Mouse (Mus musculus): ENCODE results near the gene Vangl2. TPM values are rescaled to one million over a fixed set of nuclear protein-coding genes. Genes with fewer than 3 reads are reported as not detected.

Gene Vangl2
- total RNA-seq (2014; rRNA removed) (0.20 and 0.28 TPM in 2 replicates), polyA plus RNA-seq (2012; rRNA removed) (0.49 and 0.55 TPM in 2 replicates)

DNA sequence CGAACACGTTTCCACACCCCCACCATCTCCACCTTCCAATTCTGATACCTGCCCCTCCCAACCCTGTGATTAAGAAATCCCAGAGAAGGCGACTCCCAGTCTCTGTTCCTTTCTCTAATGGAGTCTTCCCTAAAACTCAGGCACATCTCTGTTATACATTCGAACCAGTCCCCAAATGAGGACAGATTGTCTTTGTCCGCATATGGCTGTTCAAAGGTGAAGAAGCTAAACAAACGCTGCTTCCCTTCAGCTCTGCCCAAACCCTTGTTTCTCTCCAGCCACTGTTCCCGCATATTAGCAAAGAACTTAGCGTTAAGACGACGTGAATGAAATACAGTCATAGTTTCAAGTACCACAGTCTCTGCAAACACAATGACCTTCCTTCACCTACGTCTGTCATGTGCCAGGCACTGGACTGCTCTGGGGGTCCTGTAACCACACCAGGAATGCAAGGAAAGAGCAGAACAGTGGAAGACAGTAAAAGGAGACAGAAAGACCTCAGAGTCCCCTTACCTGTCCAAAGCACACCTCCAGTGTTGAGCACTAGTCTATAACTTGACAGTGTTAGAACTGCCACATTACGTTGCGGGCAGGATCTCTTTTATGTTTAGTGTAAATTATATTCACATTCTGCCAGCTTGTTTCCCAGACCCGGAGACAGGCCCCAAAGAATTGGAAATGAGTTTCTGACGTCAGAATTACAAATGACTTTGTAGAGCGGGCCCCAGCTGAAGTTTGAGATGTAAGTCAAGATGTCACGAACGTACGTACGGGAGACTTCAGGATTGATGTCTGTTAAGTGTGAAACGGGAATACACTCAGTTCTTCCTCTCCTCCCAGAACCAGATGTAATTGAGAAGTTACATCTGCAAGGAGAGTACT, at the start of gene Vangl2:
Gene Vangl2, minus strand, starts transcription at position 51 of the 882 bp plus-strand sequence.
- TF ChIP-seq POLR2A (IDR thresholded peaks at IDR 0.05; ENCODE audit: extremely low read depth, insufficient read depth, low read length) = no peak
- no peak for TF ChIP-seq CTCF (IDR thresholded peaks at IDR 0.05; ENCODE audit: low read depth, low read length)
- 87% methylated on average over 21 of the region's 21 CpGs for WGBS
- Histone ChIP-seq H3K4me1 (ENCODE audit: control insufficient read depth, insufficient read depth, low read length) (no peaks in the 10 kb centered on the region), H3K36me3 (ENCODE audit: control insufficient read depth, insufficient read depth, low read length) (no peaks in the 10 kb centered on the region), H3K9ac (ENCODE audit: low read depth, low read length) (peak within 1 kb of the TSS; percentile 69), H3K27ac (replicated peaks; ENCODE audit: insufficient read depth, low read depth, low read length) (no peak within 1 kb of the TSS), H3K4me3 (ENCODE audit: insufficient read depth, low read depth, low read length) (peak within 1 kb of the TSS; percentile 70; the same call in 1 of the 2 replicates), H3K79me2 (ENCODE audit: control insufficient read depth, insufficient read depth, low read length) (no peaks in the 10 kb centered on the region), H3K27me3 (ENCODE audit: control insufficient read depth, insufficient read depth, low read length) (no peaks in the 10 kb centered on the region)
- no peak for DNase-seq (ENCODE audit: extremely low read depth, low read depth, low spot score)

DNA sequence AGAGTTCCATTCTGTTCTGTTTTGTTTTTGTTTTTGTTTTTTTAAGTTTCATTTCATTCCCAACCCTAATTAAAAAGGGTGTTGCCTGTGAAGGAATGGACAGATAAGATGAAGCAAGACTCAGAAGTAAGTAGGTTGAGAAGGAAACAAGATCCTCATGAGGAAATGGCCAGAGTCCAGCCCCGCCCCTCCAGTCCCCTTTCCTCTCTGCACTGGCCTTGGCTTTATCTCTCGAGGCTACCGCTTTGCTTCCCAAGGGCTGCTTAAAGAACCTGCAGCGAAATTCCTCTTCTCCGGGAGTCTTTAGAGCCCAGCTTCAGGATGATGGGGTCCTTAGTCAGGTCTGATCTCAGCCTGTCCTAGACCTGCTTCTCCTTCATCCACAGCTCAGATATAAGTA, 49.7 kb upstream of the Vangl2 start:
- Histone ChIP-seq H3K9ac (ENCODE audit: low read depth, low read length) (peak overlapping the region; percentile 28; the same call in 1 of the 2 replicates), H3K36me3 (ENCODE audit: control insufficient read depth, insufficient read depth, low read length) (peaks cover 44% of the 10 kb centered on the region), H3K4me3 (ENCODE audit: insufficient read depth, low read depth, low read length) (no peak overlapping the region), H3K79me2 (ENCODE audit: control insufficient read depth, insufficient read depth, low read length) (peaks cover 9% of the 10 kb centered on the region; the same call in 1 of the 2 replicates), H3K27ac (replicated peaks; ENCODE audit: insufficient read depth, low read depth, low read length) (no peak overlapping the region), H3K4me1 (ENCODE audit: control insufficient read depth, insufficient read depth, low read length) (peaks cover 5% of the 10 kb centered on the region; the same call in 1 of the 2 replicates), H3K27me3 (ENCODE audit: control insufficient read depth, insufficient read depth, low read length) (no peaks in the 10 kb centered on the region)
- no peak for DNase-seq (ENCODE audit: extremely low read depth, low read depth, low spot score)
- TF ChIP-seq POLR2A (IDR thresholded peaks at IDR 0.05; ENCODE audit: extremely low read depth, insufficient read depth, low read length) (no peak), CTCF (IDR thresholded peaks at IDR 0.05; ENCODE audit: low read depth, low read length) (no peak)
- 75% methylated on average over 5 of the region's 5 CpGs for WGBS

DNA sequence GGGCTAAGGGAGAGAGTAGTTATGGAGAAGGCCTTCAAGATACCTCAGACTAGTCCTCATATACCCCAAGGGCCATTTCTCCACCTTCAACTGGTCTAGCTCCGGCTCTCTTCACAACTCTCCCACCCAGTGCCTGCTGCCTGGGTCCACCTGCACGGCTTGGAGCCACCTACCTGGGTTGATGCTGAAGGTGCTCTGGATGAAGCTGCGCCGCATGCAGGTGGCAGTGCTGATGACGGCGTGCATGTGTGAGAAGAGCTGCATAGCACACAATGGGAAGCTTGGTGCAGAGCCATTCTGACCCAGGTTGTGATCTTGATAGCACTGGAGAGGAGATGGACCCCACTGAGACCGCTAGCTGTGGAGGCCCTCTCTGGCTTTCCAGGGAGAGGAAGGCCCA, 44.4 kb upstream of the Vangl2 start:
- H3K4me3 ChIP-seq (ENCODE audit: insufficient read depth, low read depth, low read length) = no peak overlapping the region
- peaks cover 57% of the 10 kb centered on the region for H3K36me3 ChIP-seq (ENCODE audit: control insufficient read depth, insufficient read depth, low read length)
- no peak overlapping the region for H3K27ac ChIP-seq (replicated peaks; ENCODE audit: insufficient read depth, low read depth, low read length)
- no peaks in the 10 kb centered on the region for H3K79me2 ChIP-seq (ENCODE audit: control insufficient read depth, insufficient read depth, low read length)
- H3K9ac ChIP-seq (ENCODE audit: low read depth, low read length) = no peak overlapping the region
- no peaks in the 10 kb centered on the region for H3K27me3 ChIP-seq (ENCODE audit: control insufficient read depth, insufficient read depth, low read length)
- WGBS = 98% methylated on average over 7 of the region's 7 CpGs
- no peak for DNase-seq (ENCODE audit: extremely low read depth, low read depth, low spot score)
- no peak for TF ChIP-seq CTCF (IDR thresholded peaks at IDR 0.05; ENCODE audit: low read depth, low read length)
- TF ChIP-seq POLR2A (IDR thresholded peaks at IDR 0.05; ENCODE audit: extremely low read depth, insufficient read depth, low read length) = no peak
- H3K4me1 ChIP-seq (ENCODE audit: control insufficient read depth, insufficient read depth, low read length) = no peaks in the 10 kb centered on the region

DNA sequence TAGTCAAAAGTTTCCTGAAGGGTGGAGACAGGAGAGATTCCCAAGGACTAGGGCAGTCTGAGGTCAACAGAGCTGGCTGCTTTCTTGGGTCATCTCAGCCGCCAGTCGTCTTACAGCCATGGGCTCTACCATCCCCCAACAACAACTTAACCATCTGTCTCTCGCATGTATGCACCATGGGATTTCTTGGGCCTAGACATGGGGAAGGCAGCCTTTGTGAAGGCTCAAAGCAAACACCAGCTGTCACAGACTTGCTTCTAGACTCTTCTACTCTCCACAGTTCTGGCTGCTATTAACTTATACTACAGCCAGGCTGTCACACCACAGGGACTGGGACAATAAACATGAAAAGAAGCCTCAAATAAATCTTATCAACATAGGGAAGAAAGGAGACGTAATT, 43.3 kb upstream of the Vangl2 start:
- H3K27ac ChIP-seq (replicated peaks; ENCODE audit: insufficient read depth, low read depth, low read length) = no peak overlapping the region
- H3K27me3 ChIP-seq (ENCODE audit: control insufficient read depth, insufficient read depth, low read length) = no peaks in the 10 kb centered on the region
- no peaks in the 10 kb centered on the region for H3K4me1 ChIP-seq (ENCODE audit: control insufficient read depth, insufficient read depth, low read length)
- no peak for TF ChIP-seq POLR2A (IDR thresholded peaks at IDR 0.05; ENCODE audit: extremely low read depth, insufficient read depth, low read length)
- TF ChIP-seq CTCF (IDR thresholded peaks at IDR 0.05; ENCODE audit: low read depth, low read length) = no peak
- H3K79me2 ChIP-seq (ENCODE audit: control insufficient read depth, insufficient read depth, low read length) = no peaks in the 10 kb centered on the region
- H3K9ac ChIP-seq (ENCODE audit: low read depth, low read length) = no peak overlapping the region
- peaks cover 61% of the 10 kb centered on the region for H3K36me3 ChIP-seq (ENCODE audit: control insufficient read depth, insufficient read depth, low read length)
- no peak overlapping the region for H3K4me3 ChIP-seq (ENCODE audit: insufficient read depth, low read depth, low read length)
- DNase-seq (ENCODE audit: extremely low read depth, low read depth, low spot score) = no peak
- WGBS = 87% methylated on average over 4 of the region's 4 CpGs

DNA sequence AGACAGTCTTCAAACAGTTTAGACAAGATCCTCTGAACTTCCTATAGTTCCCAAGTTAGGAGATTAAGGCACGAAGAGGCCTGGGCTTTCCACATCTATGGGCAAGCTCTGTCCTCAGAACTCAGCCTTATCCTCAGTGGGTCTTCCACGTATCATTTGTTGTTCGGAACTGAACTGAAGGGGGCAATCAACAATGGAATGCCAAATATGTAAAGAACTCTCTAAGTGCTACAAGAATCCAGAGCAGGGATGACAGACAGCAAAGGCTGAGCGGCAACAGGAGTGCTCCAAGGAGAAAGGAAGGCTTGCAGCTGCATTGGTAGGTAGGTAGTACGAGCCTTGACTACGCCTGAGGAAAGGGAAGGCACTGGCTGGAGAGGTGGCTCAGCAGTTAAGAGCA, 42.0 kb upstream of the Vangl2 start:
- 93% methylated on average over 6 of the region's 6 CpGs for WGBS
- Histone ChIP-seq H3K27me3 (ENCODE audit: control insufficient read depth, insufficient read depth, low read length) (no peaks in the 10 kb centered on the region), H3K27ac (replicated peaks; ENCODE audit: insufficient read depth, low read depth, low read length) (no peak overlapping the region), H3K36me3 (ENCODE audit: control insufficient read depth, insufficient read depth, low read length) (peaks cover 56% of the 10 kb centered on the region), H3K9ac (ENCODE audit: low read depth, low read length) (no peak overlapping the region), H3K79me2 (ENCODE audit: control insufficient read depth, insufficient read depth, low read length) (no peaks in the 10 kb centered on the region), H3K4me3 (ENCODE audit: insufficient read depth, low read depth, low read length) (no peak overlapping the region), H3K4me1 (ENCODE audit: control insufficient read depth, insufficient read depth, low read length) (no peaks in the 10 kb centered on the region)
- no peak for TF ChIP-seq CTCF (IDR thresholded peaks at IDR 0.05; ENCODE audit: low read depth, low read length)
- TF ChIP-seq POLR2A (IDR thresholded peaks at IDR 0.05; ENCODE audit: extremely low read depth, insufficient read depth, low read length) = no peak
- DNase-seq (ENCODE audit: extremely low read depth, low read depth, low spot score) = no peak

All from liver, adult 2 months (tissue).